Mouse (Mus musculus) C2C12 (cell line): Measurements from ENCODE around the gene Slc25a38.

Experiments used
- CEBPB ChIP-seq: IDR thresholded peaks from one replicate; pipeline ENCODE4 v1.6.1; 2011; ENCODE audit warnings: low read depth, mild to moderate bottlenecking, control low read depth, moderate library complexity
- CTCF ChIP-seq: IDR thresholded peaks from one replicate; pipeline ENCODE4 v1.5.1; 2011; ENCODE audit not compliant: control insufficient read depth, insufficient read depth, insufficient read length
- MYOG ChIP-seq: IDR thresholded peaks from one replicate; pipeline ENCODE4 v1.6.1; 2011; ENCODE audit not compliant: control insufficient read depth, insufficient read length; ENCODE audit errors: extremely low read depth
- USF1 ChIP-seq: IDR thresholded peaks from one replicate; pipeline ENCODE4 v1.6.1; 2011; ENCODE audit warnings: low read depth, mild to moderate bottlenecking, control low read depth, moderate library complexity

GRCm38 (mm10) chr9:120135454-120135853, 25.3 kb downstream of the Slc25a38 start:
- TF ChIP-seq CTCF (no peak), USF1 (no peak), MYOG (no peak), CEBPB (no peak)
